Mouse (Mus musculus) liver, adult 2 months (tissue): ENCODE results near the gene Gm21981.

Experiments used
- CTCF ChIP-seq: fragments of 200-500 bp; IDR thresholded peaks from 2 replicates; pipeline ENCODE4 v1.5.1; 2011; ENCODE audit warnings: low read depth, low read length, control low read depth
- POLR2A ChIP-seq: fragments of 200-500 bp; IDR thresholded peaks from 2 replicates; pipeline ENCODE4 v1.6.1; 2011; ENCODE audit warnings: low read length, control low read depth; ENCODE audit not compliant: insufficient read depth; ENCODE audit errors: extremely low read depth

- no peak for TF ChIP-seq POLR2A
- TF ChIP-seq CTCF, result no peak
Measured at GRCm38 (mm10) chr17:47740186-47740585, 45.9 kb upstream of the Gm21981 start.
